Mouse (Mus musculus) T-helper 1 cell (primary cell): ENCODE data around the gene Lrrc36.

Experiments
- in situ Hi-C: fragments of 300-600 bp; cut with MboI, MseI; formaldehyde crosslinking; loops from one replicate; pipeline ENCODE4 v1.15.1; 2025; ENCODE audit warnings: high pct_unique_total_duplicates

Lrrc36 gene

DNA sequence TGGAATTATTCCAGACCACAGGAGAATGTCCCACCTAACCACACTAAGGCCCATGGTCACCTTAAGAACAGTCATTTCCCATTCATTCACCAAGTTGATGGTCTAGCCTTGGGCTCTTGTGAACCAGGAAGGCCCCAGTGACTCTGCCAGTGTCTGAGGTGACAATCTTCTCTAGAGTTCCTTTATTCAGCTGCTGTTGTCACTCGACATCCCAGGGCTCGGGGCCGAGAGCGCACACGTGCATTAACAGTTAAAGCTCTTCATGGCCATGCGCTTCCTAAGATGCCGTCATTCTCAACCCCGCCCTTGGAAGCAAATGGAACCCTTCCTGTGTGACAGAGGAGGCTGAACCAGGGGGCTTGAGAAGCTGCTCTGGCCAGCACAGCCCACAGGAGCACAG is 68.8 kb downstream of the Lrrc36 start:
- in situ Hi-C loops, result no loop called here

GRCm38 (mm10) chr8:105483212-105484029 is 70.0 kb downstream of the Lrrc36 start:
- in situ Hi-C loops, result no loop called here

DNA sequence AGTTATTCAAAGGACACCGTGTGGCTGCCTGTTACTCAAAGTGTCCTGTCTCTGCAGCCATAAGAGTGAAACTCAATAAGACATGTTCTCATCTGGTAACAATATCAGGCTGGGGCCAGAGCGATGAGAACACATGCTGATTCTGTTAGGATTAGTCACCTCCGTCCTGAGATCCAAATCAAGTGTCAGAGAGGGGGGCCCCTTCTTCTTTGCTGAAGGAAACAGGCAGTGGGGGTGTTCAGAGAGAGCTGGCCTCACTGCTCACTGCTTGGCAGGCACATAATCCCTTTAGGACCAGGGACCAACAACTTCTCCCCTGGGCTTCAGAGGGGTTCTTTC is 70.6 kb downstream of the Lrrc36 start:
- in situ Hi-C loops, result no loop called here

GRCm38 (mm10) chr8:105484392-105484791 is 71.0 kb downstream of the Lrrc36 start:
- in situ Hi-C loops, result no loop called here

DNA sequence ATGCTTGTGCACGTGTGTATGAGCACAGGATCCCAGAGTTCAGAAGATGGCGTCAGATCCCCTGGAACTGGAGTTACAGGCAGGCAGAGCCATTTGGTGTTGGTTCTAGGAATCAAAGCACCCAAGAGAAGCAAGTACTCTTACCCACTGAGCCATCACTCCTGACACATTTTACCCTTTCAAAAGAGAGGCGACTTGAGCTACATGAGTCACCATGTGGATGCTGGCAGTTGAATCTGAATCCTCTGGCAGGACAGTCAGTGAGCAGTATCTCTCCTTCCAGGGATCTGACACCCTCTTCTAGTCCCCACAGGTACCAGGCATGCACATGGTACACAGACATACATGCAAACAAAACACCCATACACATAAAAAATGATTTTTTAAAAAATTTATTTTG is 74.7 kb downstream of the Lrrc36 start:
- in situ Hi-C loops, result loop anchor here (5.0 kb wide), 1 partner anchor 64 kb away; no protein-coding TSS in a partner anchor

- in situ Hi-C loops, result loop anchor here (5.0 kb wide), 1 partner anchor 63 kb away; no protein-coding TSS in a partner anchor
These were observed 75.9 kb downstream of the Lrrc36 start for GRCm38 (mm10) chr8:105489281-105489680.

DNA sequence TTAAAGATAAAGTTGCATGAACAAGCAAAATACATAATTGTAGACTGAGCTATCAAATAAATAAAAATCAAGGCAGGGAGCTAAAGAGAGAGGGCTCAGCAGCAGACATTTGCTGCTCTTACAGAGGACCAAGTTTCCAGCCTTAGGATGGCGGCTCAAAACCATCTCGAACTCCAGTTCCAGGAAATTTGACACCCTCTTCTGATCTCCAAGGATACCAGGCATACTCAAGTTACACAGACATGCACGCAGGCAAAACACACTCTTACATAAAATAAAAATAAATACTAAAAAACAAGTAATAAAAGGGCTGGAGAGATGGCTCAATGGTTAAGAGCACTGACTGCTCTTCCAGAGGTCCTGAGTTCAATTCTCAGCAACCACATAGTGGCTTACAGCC is 80.1 kb downstream of the Lrrc36 start:
- in situ Hi-C loops, result loop anchor here (10.0 kb wide), 1 partner anchor 859 kb away; the partner anchor contains the start of gene Rrad

DNA sequence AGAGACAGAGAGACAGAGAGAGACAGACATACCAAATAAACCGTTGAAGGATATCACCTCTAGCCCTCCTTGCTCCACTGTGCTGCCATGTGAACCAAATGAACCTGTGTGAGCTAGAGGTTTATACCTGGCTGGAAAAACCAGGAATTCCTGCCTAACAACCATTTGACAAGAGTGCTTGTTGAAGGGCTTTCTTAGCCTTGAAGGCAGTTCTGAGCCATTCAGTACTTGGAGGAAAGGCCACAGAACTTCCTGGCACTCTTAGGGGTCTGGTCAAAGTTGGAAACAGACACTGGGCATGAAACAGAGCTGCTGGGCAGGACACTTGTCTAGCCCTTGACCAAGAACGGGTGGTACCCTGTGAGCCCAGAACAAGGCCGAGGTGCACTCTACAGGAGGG is 81.2 kb downstream of the Lrrc36 start:
- in situ Hi-C loops, result loop anchor here (10.0 kb wide), 1 partner anchor 860 kb away; the partner anchor contains the start of gene Rrad

- in situ Hi-C loops, result loop anchor here (10.0 kb wide), 1 partner anchor 861 kb away; the partner anchor contains the start of gene Rrad
These were observed 82.3 kb downstream of the Lrrc36 start for GRCm38 (mm10) chr8:105495350-105496302.

- in situ Hi-C loops, result loop anchor here (10.0 kb wide), 1 partner anchor 862 kb away; the partner anchor contains the start of gene Rrad
These were observed 83.2 kb downstream of the Lrrc36 start, which contains the start of gene Zdhhc1 for GRCm38 (mm10) chr8:105496439-105497180. Zdhhc1 (minus strand) TSS chr8:105496902.

DNA sequence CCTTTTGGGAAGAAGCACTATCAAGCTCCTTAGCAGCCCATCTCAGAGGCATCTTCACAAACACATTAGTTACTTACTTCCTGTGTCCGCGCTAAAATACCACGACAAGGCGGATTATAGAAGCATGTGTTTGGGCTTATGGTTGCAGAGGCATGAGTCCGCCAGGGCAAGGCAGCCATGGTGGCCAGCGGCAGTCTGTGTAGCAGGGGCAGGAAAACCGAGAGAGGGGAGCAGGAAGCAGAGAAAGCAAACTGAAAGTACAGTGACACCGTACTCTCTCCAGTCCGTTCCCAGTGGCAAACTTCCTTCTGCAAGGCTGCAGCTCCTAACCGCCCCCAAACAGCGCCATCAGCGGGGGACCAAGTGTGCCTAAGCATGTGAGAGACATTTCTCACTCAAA is 86.4 kb downstream of the Lrrc36 start:
- in situ Hi-C loops, result loop anchor here (10.0 kb wide), 1 partner anchor 865 kb away; the partner anchor contains the start of gene Rrad

DNA sequence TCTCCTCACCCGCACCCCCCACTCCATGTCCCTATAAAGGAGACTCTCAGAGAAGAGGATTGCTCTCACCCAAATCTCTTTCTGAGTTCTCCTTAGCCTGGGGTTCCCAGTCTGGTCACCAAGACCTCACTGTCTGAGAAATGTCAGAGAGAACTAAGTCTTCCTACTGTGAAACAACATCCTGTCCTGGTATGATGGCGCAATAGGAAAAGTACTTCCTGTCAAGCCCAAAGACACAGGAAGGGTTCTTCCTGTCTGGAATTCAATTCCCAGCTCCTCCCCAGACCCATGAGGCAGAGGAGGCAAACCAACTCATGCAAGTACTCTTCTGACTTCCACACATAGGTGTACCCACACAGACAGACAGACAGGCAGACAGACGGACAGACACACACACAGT is 91.2 kb downstream of the Lrrc36 start:
- in situ Hi-C loops, result no loop called here

GRCm38 (mm10) chr8:105506977-105507376 is 93.6 kb downstream of the Lrrc36 start:
- in situ Hi-C loops, result no loop called here

DNA sequence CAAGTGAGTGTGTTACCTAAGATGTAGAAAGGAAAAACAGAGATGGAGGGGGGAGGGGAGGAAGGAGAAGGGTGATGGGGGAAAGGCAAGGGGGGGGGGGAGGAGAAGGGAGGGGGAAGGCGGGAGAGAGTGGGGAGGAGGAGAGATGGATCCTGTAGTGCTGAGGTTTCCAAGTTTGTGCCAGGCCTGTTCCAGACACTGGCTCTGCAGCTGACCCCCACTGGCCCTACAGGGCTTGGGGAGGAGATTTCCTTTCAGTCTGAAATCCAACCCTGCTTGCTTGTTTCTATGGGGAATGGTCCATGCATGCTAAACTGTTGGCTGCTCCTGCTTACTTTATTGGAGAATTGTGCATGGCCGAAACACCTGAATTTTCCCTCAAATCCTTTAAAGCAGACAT is 95.4 kb downstream of the Lrrc36 start:
- in situ Hi-C loops, result no loop called here

GRCm38 (mm10) chr8:105509997-105510735 is 96.8 kb downstream of the Lrrc36 start:
- in situ Hi-C loops, result no loop called here
